Mouse (Mus musculus): ENCODE data around the gene Atp6v1a.

Gene Atp6v1a

GRCm38 (mm10) chr16:44061341-44061740 lies 78.2 kb downstream of the Atp6v1a start:
- no peak for DNase-seq (ENCODE audit: low spot score in 2 of 2)

GRCm38 (mm10) chr16:44060604-44061286 lies 78.8 kb downstream of the Atp6v1a start:
- DNase-seq (ENCODE audit: low spot score in 2 of 2) = no peak

- peak; percentile 35 to 72 for DNase-seq (ENCODE audit: low spot score in 2 of 2)
Measured at GRCm38 (mm10) chr16:44058745-44059144, 80.8 kb downstream of the Atp6v1a start.

GRCm38 (mm10) chr16:44055766-44056165 lies 83.7 kb downstream of the Atp6v1a start:
- DNase-seq (ENCODE audit: low spot score in 2 of 2) = no peak

- DNase-seq (ENCODE audit: low spot score in 2 of 2) = no peak
Measured at GRCm38 (mm10) chr16:44053265-44053664, 86.2 kb downstream of the Atp6v1a start.

GRCm38 (mm10) chr16:44052390-44052789 lies 87.1 kb downstream of the Atp6v1a start:
- no peak for DNase-seq (ENCODE audit: low spot score in 2 of 2)

- DNase-seq (ENCODE audit: low spot score in 2 of 2) = no peak
Measured at GRCm38 (mm10) chr16:44050139-44050538, 89.4 kb downstream of the Atp6v1a start.

- DNase-seq (ENCODE audit: low spot score in 2 of 2) = no peak
Measured at GRCm38 (mm10) chr16:44039112-44039511, 100.4 kb downstream of the Atp6v1a start.

Data from thymus, postnatal 10 days (tissue).